Mouse (Mus musculus) lung, adult 2 months (tissue): ENCODE results near the gene Cpsf4. TPM values are rescaled to one million over a fixed set of nuclear protein-coding genes. Genes with fewer than 3 reads are reported as not detected.
A peak's percentile ranks its signal among the peaks of the same experiment; 100 is the strongest.

ENCODE experiments used
- DNase-seq: peaks from one replicate; pipeline ENCODE4 v3.0.0; 2022
- H3K4me1 ChIP-seq: fragments of 200-500 bp; 2 replicates; pipeline ENCODE4 v1.6.1; 2011; ENCODE audit warnings: low read length; ENCODE audit not compliant: control insufficient read depth, insufficient read depth
- H3K4me3 ChIP-seq: fragments of 200-500 bp; replicated peaks from 2 replicates; pipeline ENCODE3; 2011; ENCODE audit warnings: low read depth, mild to moderate bottlenecking, control low read depth, low read length; ENCODE audit errors: extremely low read depth
- CTCF ChIP-seq: fragments of 200-500 bp; IDR thresholded peaks from 2 replicates; pipeline ENCODE4 v1.5.1; 2011; ENCODE audit warnings: mild to moderate bottlenecking, low read length, control low read depth; ENCODE audit not compliant: insufficient read depth
- POLR2A ChIP-seq: fragments of 200-500 bp; IDR thresholded peaks from 2 replicates; pipeline ENCODE4 v1.6.1; 2011; ENCODE audit warnings: low read depth, mild to moderate bottlenecking, control low read depth, low read length, borderline replicate concordance; ENCODE audit errors: extremely low read depth
- WGBS: fragments of 180-500 bp; shearing (Covaris S2); methylation state at CpG from one replicate; pipeline ENCODE4 v1.1.7; 2018; 5-methylcytosine and 5-hydroxymethylcytosine counted together
- polyA plus RNA-seq: library from polyadenylated mRNA; depleted of rRNA; stranded (reverse); fragments of >200 nt; gene quantifications from 2 replicates; pipeline ENCODE4 v1.2.3, GENCODE M21; 2012

Gene Cpsf4
- polyA plus RNA-seq, 1 experiment, result 23.5 TPM

DNA sequence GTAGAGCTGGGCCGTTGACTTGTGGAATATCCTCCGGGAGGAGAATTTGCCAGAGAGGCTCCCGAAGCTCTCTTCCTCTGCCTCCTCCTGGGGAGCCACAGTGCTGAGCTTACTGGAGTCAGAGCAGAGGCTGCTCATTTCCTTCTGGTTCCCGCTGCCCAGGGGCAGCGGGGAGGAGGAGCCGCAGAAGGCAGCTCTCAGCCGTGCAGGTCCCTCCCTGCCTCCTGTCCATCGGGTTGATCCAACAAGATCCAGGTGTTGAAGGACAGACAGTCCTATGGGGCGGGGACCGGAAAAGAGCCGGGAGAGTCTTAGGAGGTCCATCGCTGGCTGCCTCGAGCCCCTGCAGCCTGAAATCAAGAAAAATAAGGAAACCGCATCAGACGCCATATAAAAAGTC is 1.8 kb upstream of the Cpsf4 start:
- TF ChIP-seq POLR2A (no peak), CTCF (no peak)
- DNase-seq, result no peak
- no peak overlapping the region for H3K4me3 ChIP-seq
- 85% methylated on average over 15 of the region's 15 CpGs for WGBS
- H3K4me1 ChIP-seq, result peaks cover 3% of the 10 kb centered on the region; the same call in 1 of the 2 replicates

DNA sequence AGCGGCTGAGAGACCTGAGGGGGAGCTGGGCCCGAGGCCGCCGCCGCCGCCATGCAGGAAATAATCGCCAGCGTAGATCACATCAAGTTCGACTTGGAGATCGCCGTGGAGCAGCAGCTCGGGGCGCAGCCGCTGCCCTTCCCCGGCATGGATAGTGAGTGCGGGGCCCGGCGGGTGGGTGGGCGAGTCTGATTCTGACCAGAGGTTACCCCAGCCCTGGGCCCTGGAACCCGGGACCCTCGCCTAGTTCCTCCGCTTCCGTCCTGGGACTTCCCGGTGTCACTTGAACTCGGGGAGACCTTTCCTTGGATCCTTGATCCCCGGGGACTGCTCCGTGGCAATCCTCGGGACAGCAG is 271 bp downstream of the Cpsf4 start:
- no peak for DNase-seq
- Histone ChIP-seq H3K4me3 (peak overlapping the region; percentile 91), H3K4me1 (peaks cover 3% of the 10 kb centered on the region; the same call in 1 of the 2 replicates)
- 0% methylated on average over 27 of the region's 28 CpGs for WGBS
- TF ChIP-seq CTCF, result no peak

DNA sequence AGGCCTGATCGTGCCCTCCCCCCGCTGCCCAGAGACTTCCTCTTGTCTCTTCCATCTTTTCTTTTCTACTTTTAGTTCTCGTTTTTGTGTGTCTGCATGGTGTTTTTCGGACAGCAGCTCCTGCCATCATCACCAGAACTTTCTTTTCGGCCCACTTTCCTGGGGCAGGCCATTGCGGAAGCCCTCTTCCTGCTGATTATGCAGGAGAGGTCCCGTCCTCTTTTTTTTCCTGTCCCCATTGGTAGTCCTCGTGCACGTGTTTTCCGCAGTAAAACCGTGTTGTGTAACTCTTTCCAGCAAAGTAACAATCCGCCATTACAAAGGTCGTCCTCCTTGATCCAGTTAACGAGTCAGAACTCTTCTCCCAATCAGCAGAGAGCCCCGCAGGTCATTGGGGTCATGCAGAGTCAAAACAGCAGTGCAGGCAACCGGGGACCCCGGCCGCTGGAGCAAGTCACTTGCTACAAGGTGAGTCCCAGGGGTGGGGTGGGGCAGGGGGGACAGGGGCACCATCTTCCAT is 11.5 kb downstream of the Cpsf4 start:
- DNase-seq, result no peak
- WGBS, result 82% methylated on average over 18 of the region's 18 CpGs
- TF ChIP-seq CTCF (no peak), POLR2A (no peak)
- Histone ChIP-seq H3K4me1 (no peaks in the 10 kb centered on the region), H3K4me3 (no peak overlapping the region)

DNA sequence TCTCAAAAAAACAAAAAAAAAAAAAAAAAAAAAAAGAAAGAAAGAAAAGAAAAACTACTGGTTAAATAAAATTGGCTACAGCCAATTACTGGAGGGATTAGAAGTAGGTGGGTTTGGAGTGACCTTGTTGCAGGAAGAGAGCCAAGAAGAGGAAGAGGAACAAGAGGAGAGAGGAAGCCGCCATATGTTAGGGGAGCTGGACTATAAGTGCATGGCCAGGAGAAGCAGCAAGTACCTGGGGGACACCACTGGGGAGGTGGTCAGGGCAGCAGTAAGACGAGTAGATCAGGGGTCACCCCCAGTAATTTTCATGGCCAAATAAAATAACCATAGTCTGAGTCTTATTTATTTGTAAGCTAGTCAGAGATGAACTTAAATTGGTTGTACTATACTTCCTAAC is 18.2 kb downstream of the Cpsf4 start:
- DNase-seq, result no peak
- no peak for TF ChIP-seq POLR2A
- no peak for TF ChIP-seq CTCF
- 87% methylated on average over 2 of the region's 2 CpGs for WGBS

DNA sequence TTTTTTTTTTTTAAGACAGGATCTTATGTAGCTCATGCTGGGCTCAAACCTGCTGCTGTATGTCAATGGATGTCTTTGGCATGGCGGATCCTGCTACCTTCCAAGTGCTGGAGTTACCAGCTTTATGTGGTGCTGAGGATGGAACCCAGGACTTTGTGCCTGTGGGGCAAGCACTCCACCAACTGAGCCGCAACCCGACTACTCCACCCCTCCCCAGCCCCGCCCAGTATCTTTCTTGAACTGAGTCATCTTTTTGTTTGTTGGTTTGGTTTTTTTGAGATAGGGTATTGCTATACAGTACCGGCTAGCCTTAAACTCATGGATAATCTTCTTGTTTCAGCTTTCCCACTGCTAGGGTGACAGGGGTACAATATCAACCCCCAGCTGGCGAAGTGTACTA is 22.4 kb downstream of the Cpsf4 start:
- Histone ChIP-seq H3K4me3 (no peak overlapping the region), H3K4me1 (peaks cover 12% of the 10 kb centered on the region)
- TF ChIP-seq POLR2A (no peak), CTCF (no peak)
- WGBS, result 88% methylated on average over 6 of the region's 6 CpGs
- no peak for DNase-seq

More for the DNA sequence above, 18.2 kb downstream of the Cpsf4 start:
- peaks cover 3% of the 10 kb centered on the region for H3K4me1 ChIP-seq
- H3K4me3 ChIP-seq, result no peak overlapping the region

DNA sequence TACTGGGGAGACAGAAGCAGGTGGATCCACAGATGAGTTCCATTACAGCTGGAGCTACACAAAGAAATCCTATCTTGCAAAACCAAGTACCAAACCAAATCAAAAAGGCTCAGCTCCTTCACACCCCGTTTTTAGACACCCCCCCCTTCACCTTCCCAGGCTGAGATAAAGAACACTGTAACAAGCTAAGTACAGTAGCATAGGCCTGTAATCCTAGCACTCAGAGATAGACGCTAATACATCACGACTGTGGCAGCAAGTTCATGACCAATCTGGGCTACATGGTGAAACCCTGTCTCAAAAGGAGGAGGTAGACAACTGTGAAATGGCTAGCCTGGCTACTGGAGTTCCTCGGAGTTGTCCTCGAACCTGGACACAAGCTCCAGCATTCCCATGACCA is 23.4 kb downstream of the Cpsf4 start:
- TF ChIP-seq POLR2A (no peak), CTCF (no peak)
- peak overlapping the region; percentile 88 for H3K4me3 ChIP-seq
- 31% methylated on average over 5 of the region's 5 CpGs for WGBS
- no peak for DNase-seq
- H3K4me1 ChIP-seq, result peaks cover 12% of the 10 kb centered on the region

DNA sequence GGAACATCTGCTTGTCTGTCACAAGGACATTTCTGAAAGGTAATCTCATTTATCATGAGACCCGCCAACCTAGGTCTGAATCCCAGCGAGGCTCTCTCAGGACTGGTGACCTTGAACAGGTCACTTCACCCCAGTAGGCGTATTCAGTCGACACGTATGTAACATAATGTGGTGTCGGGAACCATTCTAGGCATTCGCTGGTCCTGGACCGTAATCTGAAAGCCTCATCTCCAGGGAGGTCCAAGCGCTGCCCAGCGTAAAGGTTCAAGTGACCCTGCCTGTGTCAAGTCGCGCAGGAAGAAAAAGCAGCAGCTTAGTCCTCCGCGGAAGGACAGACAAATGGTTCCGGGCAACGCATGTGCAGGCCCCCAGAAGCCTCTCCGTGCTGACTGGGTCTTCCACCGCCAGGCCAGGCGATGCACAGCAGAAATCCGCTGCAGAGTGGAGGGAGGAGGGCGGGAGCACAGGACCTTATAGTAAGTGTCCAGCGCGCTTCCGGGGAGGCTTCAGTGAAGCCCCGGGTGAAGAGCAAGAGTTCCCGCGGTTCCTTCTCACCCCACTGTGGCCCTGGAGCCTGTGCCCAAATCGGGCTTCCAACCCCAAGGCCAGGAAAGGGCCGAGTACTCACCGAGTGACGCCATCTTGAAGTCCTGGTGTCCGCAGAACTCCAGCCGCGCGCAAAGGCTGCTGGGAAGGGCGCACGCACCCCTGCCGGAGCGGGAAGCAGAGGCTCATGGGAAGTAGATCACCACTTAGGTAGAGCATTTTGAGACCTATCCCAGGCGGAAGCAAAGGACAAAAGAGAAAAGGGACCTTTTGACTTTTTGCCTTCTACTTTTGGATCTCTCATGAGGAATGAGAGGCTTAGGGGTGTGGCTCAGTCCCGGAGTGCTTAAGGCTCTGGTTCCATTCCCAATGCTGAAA is 24.1 kb downstream of the Cpsf4 start:
- TF ChIP-seq POLR2A (peak; percentile 82; the same call in 1 of the 2 replicates), CTCF (no peak)
- WGBS, result under 1% methylated on average over 41 of the region's 41 CpGs

DNA sequence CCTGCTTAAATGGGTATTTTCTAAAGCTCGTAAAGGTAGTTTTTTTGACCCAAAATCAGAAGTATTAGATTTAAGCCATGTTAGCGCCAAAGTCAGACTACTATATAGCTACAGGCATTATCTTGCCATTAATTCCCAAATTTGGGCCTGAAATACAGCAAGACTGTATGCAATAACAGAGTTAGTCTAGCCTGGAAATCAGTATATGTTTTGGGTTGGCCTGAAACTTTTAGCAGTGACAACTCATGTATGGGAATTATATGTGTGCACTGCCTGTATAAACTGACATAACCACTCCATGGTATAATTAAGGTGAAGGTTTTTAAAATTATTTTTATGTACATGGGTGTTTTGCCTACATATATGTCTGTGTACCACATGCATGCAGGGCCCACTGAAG is 24.9 kb downstream of the Cpsf4 start, which contains the start of gene Atp5j2:
TSS of gene Atp5j2 (minus strand) at position 101 of the 400 bp plus-strand sequence.
- no peak for TF ChIP-seq POLR2A
- no peak for TF ChIP-seq CTCF

More for the DNA sequence above, 24.1 kb downstream of the Cpsf4 start:
- Histone ChIP-seq H3K4me3 (peak overlapping the region; percentile 88), H3K4me1 (peaks cover 12% of the 10 kb centered on the region)
- peak; percentile 85 for DNase-seq

DNA sequence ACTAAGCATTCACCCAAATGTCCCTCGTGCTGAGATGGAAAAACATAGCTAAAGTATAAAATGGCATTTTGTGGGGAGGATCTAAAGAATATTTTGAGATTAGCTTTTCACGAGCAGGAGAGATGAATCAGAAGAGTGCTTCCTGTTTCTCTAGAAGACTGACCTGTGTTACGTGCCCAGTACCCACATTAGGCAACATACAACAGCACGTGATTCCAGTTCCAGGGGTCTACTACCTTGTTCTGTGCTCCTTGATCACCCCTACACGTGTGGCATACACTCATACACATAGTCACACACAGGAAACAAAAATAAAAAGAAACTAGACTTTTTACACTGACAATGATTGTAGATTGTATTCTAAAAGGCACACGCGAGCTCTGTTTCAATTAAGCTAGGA is 33.4 kb downstream of the Cpsf4 start:
- Histone ChIP-seq H3K4me1 (peaks cover 7% of the 10 kb centered on the region), H3K4me3 (no peak overlapping the region)
- WGBS, result 69% methylated on average over 7 of the region's 7 CpGs
- TF ChIP-seq CTCF, result no peak
- TF ChIP-seq POLR2A, result no peak
- no peak for DNase-seq

More for the DNA sequence above, 24.9 kb downstream of the Cpsf4 start, which contains the start of gene Atp5j2:
- Histone ChIP-seq H3K4me3 (peak within 1 kb of the TSS; percentile 88), H3K4me1 (peaks cover 12% of the 10 kb centered on the region)
- no peak for DNase-seq
- 87% methylated on average over 2 of the region's 2 CpGs for WGBS
